Mouse (Mus musculus) forebrain, embryonic 11.5 days (tissue): ENCODE data around the gene Hectd4. TPM values are rescaled to one million over a fixed set of nuclear protein-coding genes. Genes with fewer than 3 reads are reported as not detected.
"Not testable (repeated sequence)": the region's sequence is repeated elsewhere in the genome, so short reads cannot be mapped to it uniquely, and the experiment has no call there.

ENCODE experiments used
- ATAC-seq: fragments of 200-750 bp; cut with Nextera tagmentation; replicated peaks from 2 replicates; pipeline ENCODE4 v1.8.0; 2017; ENCODE audit warnings: moderate TSS enrichment; ENCODE audit not compliant: low FRiP score
- DNase-seq: peaks from one replicate; pipeline ENCODE4 v3.0.0-alpha.2; 2017; ENCODE audit warnings: low spot score
- H3K27ac ChIP-seq: fragments of 300-500 bp; sonication (generic); 2 replicates; pipeline ENCODE4 v1.5.1; 2014; ENCODE audit warnings: low read depth, low read length
- H3K27me3 ChIP-seq: fragments of 300-500 bp; sonication (generic); 2 replicates; pipeline ENCODE4 v1.6.1; 2014; ENCODE audit warnings: mild to moderate bottlenecking, low read length, mixed read lengths; ENCODE audit not compliant: control insufficient read depth, insufficient read depth
- H3K36me3 ChIP-seq: fragments of 300-500 bp; sonication (generic); 2 replicates; pipeline ENCODE4 v1.6.1; 2014; ENCODE audit warnings: mild to moderate bottlenecking, low read length, moderate library complexity, mixed read lengths; ENCODE audit not compliant: control insufficient read depth, insufficient read depth
- H3K4me1 ChIP-seq: fragments of 300-500 bp; sonication (generic); replicated peaks from 2 replicates; pipeline ENCODE4 v1.6.1; 2014; ENCODE audit warnings: low read length, mixed read lengths; ENCODE audit not compliant: control insufficient read depth, insufficient read depth
- H3K4me2 ChIP-seq: fragments of 300-500 bp; sonication (generic); 2 replicates; pipeline ENCODE4 v1.6.1; 2014; ENCODE audit warnings: low read depth, mild to moderate bottlenecking, low read length, moderate library complexity, mixed read lengths; ENCODE audit not compliant: severe bottlenecking
- H3K4me3 ChIP-seq: fragments of 300-500 bp; sonication (generic); 2 replicates; pipeline ENCODE4 v1.5.1; 2014; ENCODE audit warnings: low read depth, low read length
- H3K9ac ChIP-seq: fragments of 300-500 bp; sonication (generic); 2 replicates; pipeline ENCODE4 v1.6.1; 2014; ENCODE audit warnings: low read length
- H3K9me3 ChIP-seq: fragments of 300-500 bp; sonication (generic); 2 replicates; pipeline ENCODE4 v1.6.1; 2016; ENCODE audit warnings: low read length, mixed read lengths; ENCODE audit not compliant: control insufficient read depth
- WGBS: fragments of 180-500 bp; shearing (Covaris S2); extraction: QIAGEN DNeasy Blood & Tissue Kit; methylation state at CpG from one replicate; pipeline ENCODE4 v1.1.7; 2014; 5-methylcytosine and 5-hydroxymethylcytosine counted together
- polyA plus RNA-seq: library from polyadenylated mRNA; unstranded; fragments of >200 nt; fragmentation: Nextera tagmentation; extraction: Ambion mirVana; gene quantifications from 2 replicates; pipeline ENCODE4 v1.2.1, GENCODE M21; 2014

The Hectd4 gene
- polyA plus RNA-seq, 1 experiment from 2014 or later = 13.4 TPM

GRCm38 (mm10) chr5:121330154-121330816 is 110.3 kb downstream of the Hectd4 start:
- H3K4me2 ChIP-seq, H3K4me3 ChIP-seq, H3K9me3 ChIP-seq, DNase-seq, H3K27ac ChIP-seq, H3K27me3 ChIP-seq, H3K9ac ChIP-seq, ATAC-seq, H3K4me1 ChIP-seq: not testable (repeated sequence)
- peaks cover 12% of the 10 kb centered on the region; the same call in 1 of the 2 replicates for H3K36me3 ChIP-seq
- WGBS = 80% methylated on average over 6 of the region's 19 CpGs

- Histone ChIP-seq H3K27ac (no peak overlapping the region), H3K9ac (no peak overlapping the region), H3K27me3 (no peaks in the 10 kb centered on the region), H3K4me2 (no peak overlapping the region), H3K4me3 (no peak overlapping the region), H3K4me1 (no peaks in the 10 kb centered on the region), H3K9me3 (no peaks in the 10 kb centered on the region), H3K36me3 (peaks cover 12% of the 10 kb centered on the region; the same call in 1 of the 2 replicates)
- 92% methylated on average over 10 of the region's 10 CpGs for WGBS
- ATAC-seq (no peak), DNase-seq (no peak)
These were observed 111.7 kb downstream of the Hectd4 start for GRCm38 (mm10) chr5:121331731-121332130.

- Histone ChIP-seq H3K9me3 (no peaks in the 10 kb centered on the region), H3K9ac (no peak overlapping the region), H3K27ac (no peak overlapping the region), H3K4me1 (no peaks in the 10 kb centered on the region), H3K36me3 (peaks cover 9% of the 10 kb centered on the region; the same call in 1 of the 2 replicates), H3K4me3 (no peak overlapping the region), H3K27me3 (no peaks in the 10 kb centered on the region), H3K4me2 (no peak overlapping the region)
- WGBS = 91% methylated on average over 9 of the region's 9 CpGs
- ATAC-seq (no peak), DNase-seq (no peak)
These were observed 114.0 kb downstream of the Hectd4 start for GRCm38 (mm10) chr5:121333976-121334375.

- DNase-seq (no peak), ATAC-seq (no peak)
- 91% methylated on average over 5 of the region's 5 CpGs for WGBS
- H3K4me1 ChIP-seq = no peaks in the 10 kb centered on the region
- no peaks in the 10 kb centered on the region for H3K9me3 ChIP-seq
- no peak overlapping the region for H3K27ac ChIP-seq
- H3K4me2 ChIP-seq = no peak overlapping the region
- H3K27me3 ChIP-seq = no peaks in the 10 kb centered on the region
- no peak overlapping the region for H3K9ac ChIP-seq
- H3K4me3 ChIP-seq = no peak overlapping the region
- peaks cover 9% of the 10 kb centered on the region; the same call in 1 of the 2 replicates for H3K36me3 ChIP-seq
These were observed 114.4 kb downstream of the Hectd4 start for GRCm38 (mm10) chr5:121334454-121334853.

- H3K27me3 ChIP-seq = no peaks in the 10 kb centered on the region
- no peak overlapping the region for H3K4me3 ChIP-seq
- no peak for ATAC-seq
- no peak overlapping the region for H3K4me2 ChIP-seq
- no peak for DNase-seq
- H3K4me1 ChIP-seq = no peaks in the 10 kb centered on the region
- no peak overlapping the region for H3K9ac ChIP-seq
- peaks cover 9% of the 10 kb centered on the region; the same call in 1 of the 2 replicates for H3K36me3 ChIP-seq
- 87% methylated on average over 4 of the region's 4 CpGs for WGBS
- H3K9me3 ChIP-seq = no peaks in the 10 kb centered on the region
- no peak overlapping the region for H3K27ac ChIP-seq
These were observed 115.4 kb downstream of the Hectd4 start for GRCm38 (mm10) chr5:121335426-121335825.

GRCm38 (mm10) chr5:121336009-121336408 is 116.0 kb downstream of the Hectd4 start:
- Histone ChIP-seq H3K36me3 (peaks cover 9% of the 10 kb centered on the region; the same call in 1 of the 2 replicates), H3K4me3 (no peak overlapping the region), H3K4me2 (no peak overlapping the region), H3K27ac (no peak overlapping the region), H3K9me3 (no peaks in the 10 kb centered on the region), H3K4me1 (no peaks in the 10 kb centered on the region), H3K27me3 (no peaks in the 10 kb centered on the region), H3K9ac (no peak overlapping the region)
- no peak for DNase-seq
- no peak for ATAC-seq
- WGBS = 83% methylated on average over 3 of the region's 3 CpGs

GRCm38 (mm10) chr5:121336776-121337175 is 116.8 kb downstream of the Hectd4 start:
- DNase-seq = no peak
- Histone ChIP-seq H3K27ac (no peak overlapping the region), H3K9ac (no peak overlapping the region), H3K4me3 (no peak overlapping the region), H3K9me3 (no peaks in the 10 kb centered on the region), H3K4me1 (no peaks in the 10 kb centered on the region), H3K4me2 (no peak overlapping the region), H3K36me3 (peaks cover 9% of the 10 kb centered on the region; the same call in 1 of the 2 replicates), H3K27me3 (no peaks in the 10 kb centered on the region)
- WGBS = 92% methylated on average over 6 of the region's 6 CpGs
- no peak for ATAC-seq

GRCm38 (mm10) chr5:121339507-121340230 is 119.7 kb downstream of the Hectd4 start:
- Histone ChIP-seq H3K4me1 (no peaks in the 10 kb centered on the region), H3K4me2 (no peak overlapping the region), H3K4me3 (no peak overlapping the region), H3K27ac (no peak overlapping the region), H3K9ac (no peak overlapping the region), H3K9me3 (no peaks in the 10 kb centered on the region), H3K36me3 (no peaks in the 10 kb centered on the region; the same call in 1 of the 2 replicates), H3K27me3 (no peaks in the 10 kb centered on the region)
- WGBS = 93% methylated on average over 7 of the region's 7 CpGs
- DNase-seq = no peak
- ATAC-seq = no peak
